Mouse (Mus musculus) midbrain, embryonic 11.5 days (tissue): ENCODE measurements around the gene Ifnar2. TPM values are rescaled to one million over a fixed set of nuclear protein-coding genes. Genes with fewer than 3 reads are reported as not detected.

Experiments
- ATAC-seq: fragments of 200-750 bp; cut with Nextera tagmentation; 2 replicates; pipeline ENCODE4 v1.8.0; 2017; ENCODE audit warnings: moderate TSS enrichment, moderate library complexity; ENCODE audit not compliant: low FRiP score
- DNase-seq: peaks from one replicate; pipeline ENCODE4 v3.0.0; 2015; ENCODE audit warnings: low spot score; ENCODE audit errors: missing footprints
- H3K27ac ChIP-seq: fragments of 300-500 bp; sonication (generic); 2 replicates; pipeline ENCODE4 v1.5.1; 2014; ENCODE audit warnings: low read depth, low read length
- H3K27me3 ChIP-seq: fragments of 300-500 bp; sonication (generic); 2 replicates; pipeline ENCODE4 v1.6.1; 2014; ENCODE audit warnings: mild to moderate bottlenecking, low read length, moderate library complexity, mixed read lengths; ENCODE audit not compliant: control insufficient read depth, insufficient read depth
- H3K36me3 ChIP-seq: fragments of 300-500 bp; sonication (generic); 2 replicates; pipeline ENCODE4 v1.6.1; 2014; ENCODE audit warnings: mild to moderate bottlenecking, low read length, moderate library complexity, mixed read lengths; ENCODE audit not compliant: control insufficient read depth, insufficient read depth
- H3K4me1 ChIP-seq: fragments of 300-500 bp; sonication (generic); 2 replicates; pipeline ENCODE4 v1.6.1; 2014; ENCODE audit warnings: low read length; ENCODE audit not compliant: control insufficient read depth, insufficient read depth
- H3K4me2 ChIP-seq: fragments of 300-500 bp; sonication (generic); 2 replicates; pipeline ENCODE4 v1.6.1; 2014; ENCODE audit warnings: mild to moderate bottlenecking, moderate library complexity
- H3K4me3 ChIP-seq: fragments of 300-500 bp; sonication (generic); 2 replicates; pipeline ENCODE4 v1.5.1; 2014; ENCODE audit warnings: low read depth, low read length
- H3K9ac ChIP-seq: fragments of 300-500 bp; sonication (generic); 2 replicates; pipeline ENCODE4 v1.6.1; 2014; ENCODE audit warnings: low read length
- H3K9me3 ChIP-seq: fragments of 300-500 bp; sonication (generic); 2 replicates; pipeline ENCODE4 v1.6.1; 2016; ENCODE audit warnings: low read length; ENCODE audit not compliant: control insufficient read depth
- WGBS: fragments of 180-500 bp; shearing (Covaris S2); extraction: QIAGEN DNeasy Blood & Tissue Kit; methylation state at CpG from one replicate; pipeline ENCODE4 v1.1.7; 2014; 5-methylcytosine and 5-hydroxymethylcytosine counted together
- polyA plus RNA-seq: library from polyadenylated mRNA; unstranded; fragments of >200 nt; fragmentation: Nextera tagmentation; extraction: Ambion mirVana; gene quantifications from 2 replicates; pipeline ENCODE4 v1.2.1, GENCODE M21; 2014

Gene Ifnar2
- polyA plus RNA-seq, 1 experiment from 2014 or later: 32.6 TPM

GRCm38 (mm10) chr16:91346491-91346890 is 26.1 kb upstream of the Ifnar2 start:
- no peak for ATAC-seq
- Histone ChIP-seq H3K4me2 (no peak overlapping the region), H3K9me3 (no peaks in the 10 kb centered on the region), H3K27ac (no peak overlapping the region), H3K4me1 (peaks cover 8% of the 10 kb centered on the region; the same call in 1 of the 2 replicates), H3K4me3 (no peak overlapping the region), H3K36me3 (no peaks in the 10 kb centered on the region), H3K9ac (no peak overlapping the region), H3K27me3 (no peaks in the 10 kb centered on the region)
- WGBS: 81% methylated on average over 9 of the region's 9 CpGs
- peak; percentile 77 for DNase-seq

DNA sequence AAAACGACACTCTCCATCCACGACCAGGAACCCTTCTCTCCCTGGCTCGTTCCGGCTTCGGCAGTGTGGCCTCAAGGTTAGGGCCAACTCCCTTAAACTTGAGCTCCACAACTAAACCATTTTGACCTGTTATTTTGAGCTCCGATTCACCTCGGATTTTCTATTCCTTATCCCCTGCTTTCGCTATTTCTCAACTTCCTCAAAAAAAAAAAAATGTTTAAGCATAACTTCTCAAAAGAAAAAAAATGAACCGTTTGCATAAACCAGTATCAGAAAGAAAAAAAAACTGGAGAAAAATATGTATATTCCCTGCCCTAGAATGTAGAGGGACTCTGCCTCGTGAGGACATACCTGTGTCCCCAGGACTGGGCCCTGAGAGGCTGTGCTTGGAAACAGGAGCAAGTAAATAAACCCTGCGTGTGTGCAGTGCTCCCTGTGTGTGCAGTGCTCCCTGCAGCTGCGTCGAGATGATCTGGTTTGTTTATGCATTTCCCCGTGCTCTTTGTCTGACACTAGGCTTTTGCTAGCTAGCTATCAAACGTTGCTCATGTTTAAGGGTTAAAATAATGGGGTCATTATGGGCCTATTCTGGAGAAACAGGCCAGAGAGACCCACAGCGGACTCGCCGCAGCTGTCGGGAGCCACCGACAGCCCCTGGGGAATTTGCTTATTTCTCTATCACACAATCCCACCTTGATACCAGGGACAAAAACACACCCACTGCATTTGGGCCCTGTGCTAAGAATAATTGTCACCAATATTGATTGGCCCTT is 24.9 kb upstream of the Ifnar2 start:
- ATAC-seq: peak; percentile 38; the same call in 1 of the 2 replicates
- no peak overlapping the region for H3K4me2 ChIP-seq
- H3K27ac ChIP-seq: no peak overlapping the region
- peak; percentile 77 for DNase-seq
- no peaks in the 10 kb centered on the region for H3K9me3 ChIP-seq
- H3K27me3 ChIP-seq: peaks cover 1% of the 10 kb centered on the region; the same call in 1 of the 2 replicates
- no peak overlapping the region for H3K4me3 ChIP-seq
- H3K9ac ChIP-seq: no peak overlapping the region
- peaks cover 8% of the 10 kb centered on the region; the same call in 1 of the 2 replicates for H3K4me1 ChIP-seq
- 73% methylated on average over 20 of the region's 20 CpGs for WGBS
- H3K36me3 ChIP-seq: no peaks in the 10 kb centered on the region

- Histone ChIP-seq H3K4me1 (peaks cover 8% of the 10 kb centered on the region; the same call in 1 of the 2 replicates), H3K36me3 (no peaks in the 10 kb centered on the region), H3K4me2 (no peak overlapping the region; the same call in 1 of the 2 replicates), H3K27ac (no peak overlapping the region), H3K9ac (no peak overlapping the region), H3K4me3 (no peak overlapping the region), H3K9me3 (no peaks in the 10 kb centered on the region), H3K27me3 (peaks cover 4% of the 10 kb centered on the region; the same call in 1 of the 2 replicates)
- ATAC-seq (no peak), DNase-seq (peak; percentile 85)
- WGBS: 64% methylated on average over 14 of the region's 14 CpGs
Observed at GRCm38 (mm10) chr16:91348264-91348565, 24.4 kb upstream of the Ifnar2 start.

- Histone ChIP-seq H3K27ac (no peak overlapping the region), H3K9me3 (no peaks in the 10 kb centered on the region), H3K4me2 (no peak overlapping the region; the same call in 1 of the 2 replicates), H3K36me3 (no peaks in the 10 kb centered on the region), H3K27me3 (peaks cover 4% of the 10 kb centered on the region; the same call in 1 of the 2 replicates), H3K9ac (no peak overlapping the region), H3K4me1 (peaks cover 8% of the 10 kb centered on the region; the same call in 1 of the 2 replicates), H3K4me3 (no peak overlapping the region)
- peak; percentile 87 for DNase-seq
- ATAC-seq: no peak
- WGBS: 63% methylated on average over 28 of the region's 28 CpGs
Observed at GRCm38 (mm10) chr16:91348588-91349330, 23.8 kb upstream of the Ifnar2 start.

DNA sequence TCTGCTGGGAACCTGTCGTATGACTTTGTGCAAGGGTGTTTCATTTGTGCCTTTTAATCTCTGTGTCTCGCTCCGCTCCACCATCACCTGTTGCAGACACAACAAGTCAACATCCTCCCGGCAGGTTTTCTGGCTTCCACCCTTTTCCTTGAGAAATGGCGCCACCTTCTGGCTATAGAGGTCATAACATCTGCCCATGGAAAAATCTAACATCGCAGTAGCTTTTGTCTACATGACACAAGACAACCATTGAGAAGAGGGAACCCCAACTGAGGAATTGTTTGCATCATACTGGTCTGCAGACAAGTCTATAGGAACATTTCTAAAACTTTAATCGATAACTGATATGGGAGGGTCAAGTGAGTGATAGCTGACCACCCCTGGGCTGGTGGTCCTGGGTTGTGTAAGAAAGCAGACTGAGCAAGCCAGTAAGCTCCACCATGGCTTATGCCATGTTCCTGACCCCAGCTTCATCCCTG is 20.5 kb upstream of the Ifnar2 start:
- no peaks in the 10 kb centered on the region for H3K9me3 ChIP-seq
- H3K27ac ChIP-seq: no peak overlapping the region
- ATAC-seq (peak; percentile 54), DNase-seq (peak; percentile 98)
- H3K4me1 ChIP-seq: peaks cover 8% of the 10 kb centered on the region; the same call in 1 of the 2 replicates
- WGBS: under 1% methylated on average over 7 of the region's 7 CpGs
- H3K36me3 ChIP-seq: no peaks in the 10 kb centered on the region
- H3K4me2 ChIP-seq: no peak overlapping the region
- H3K27me3 ChIP-seq: peaks cover 4% of the 10 kb centered on the region; the same call in 1 of the 2 replicates
- no peak overlapping the region for H3K9ac ChIP-seq
- no peak overlapping the region for H3K4me3 ChIP-seq

DNA sequence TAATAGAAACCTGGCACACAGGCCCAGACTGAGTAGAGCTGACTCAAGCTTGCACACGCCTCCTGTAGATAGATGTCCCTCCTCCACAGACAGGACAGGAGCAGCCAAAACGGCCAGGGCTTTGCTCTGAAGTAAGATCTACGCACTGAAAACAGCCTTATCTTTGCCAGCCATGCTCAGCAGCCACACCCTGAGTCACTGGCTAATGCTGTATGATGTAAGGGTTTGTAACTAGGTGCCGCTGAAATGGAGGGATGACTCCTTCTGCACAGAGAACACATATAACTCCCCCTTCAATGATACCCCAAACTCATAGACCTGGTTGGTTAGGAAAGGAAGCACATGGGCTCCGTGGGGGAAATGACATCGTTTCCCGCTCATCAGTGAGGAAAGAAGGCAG is 19.8 kb upstream of the Ifnar2 start:
- Histone ChIP-seq H3K27ac (no peak overlapping the region), H3K4me3 (no peak overlapping the region), H3K27me3 (peaks cover 4% of the 10 kb centered on the region; the same call in 1 of the 2 replicates), H3K4me1 (peaks cover 8% of the 10 kb centered on the region; the same call in 1 of the 2 replicates), H3K9ac (no peak overlapping the region), H3K36me3 (no peaks in the 10 kb centered on the region), H3K4me2 (no peak overlapping the region), H3K9me3 (no peaks in the 10 kb centered on the region)
- WGBS: 69% methylated on average over 7 of the region's 7 CpGs
- ATAC-seq (no peak), DNase-seq (peak; percentile 80)

- no peak for ATAC-seq
- Histone ChIP-seq H3K27me3 (peaks cover 4% of the 10 kb centered on the region; the same call in 1 of the 2 replicates), H3K27ac (no peak overlapping the region), H3K4me2 (no peak overlapping the region), H3K36me3 (no peaks in the 10 kb centered on the region), H3K9ac (no peak overlapping the region), H3K9me3 (no peaks in the 10 kb centered on the region), H3K4me1 (peaks cover 5% of the 10 kb centered on the region; the same call in 1 of the 2 replicates), H3K4me3 (no peak overlapping the region)
- no peak for DNase-seq
- WGBS: 85% methylated on average over 6 of the region's 6 CpGs
Observed at GRCm38 (mm10) chr16:91353177-91353576, 19.4 kb upstream of the Ifnar2 start.

DNA sequence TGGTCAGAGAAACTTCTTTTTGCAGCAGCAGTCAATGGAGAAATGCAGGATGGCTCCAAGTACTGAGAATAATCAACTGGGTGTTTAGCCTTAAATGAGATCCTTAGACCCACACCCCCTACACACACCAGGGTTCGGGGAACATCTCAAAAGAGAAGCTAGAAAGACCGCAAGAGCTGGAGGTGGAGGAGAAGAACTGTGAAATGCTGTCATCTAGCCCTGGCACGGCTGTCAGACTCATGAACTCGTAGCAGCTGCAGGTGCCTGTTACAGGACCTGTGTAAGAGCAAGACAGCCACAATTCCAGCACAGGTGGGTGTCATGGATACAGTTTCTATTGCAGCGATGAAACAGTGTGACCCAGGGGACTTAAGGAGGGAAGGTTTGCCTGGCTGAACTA is 18.9 kb upstream of the Ifnar2 start:
- Histone ChIP-seq H3K4me1 (peaks cover 2% of the 10 kb centered on the region; the same call in 1 of the 2 replicates), H3K9me3 (no peaks in the 10 kb centered on the region), H3K36me3 (no peaks in the 10 kb centered on the region), H3K27ac (no peak overlapping the region), H3K27me3 (peaks cover 4% of the 10 kb centered on the region; the same call in 1 of the 2 replicates), H3K4me3 (no peak overlapping the region), H3K9ac (no peak overlapping the region), H3K4me2 (no peak overlapping the region)
- ATAC-seq (no peak), DNase-seq (no peak)
- WGBS: 86% methylated on average over 5 of the region's 5 CpGs

GRCm38 (mm10) chr16:91354599-91354998 is 18.0 kb upstream of the Ifnar2 start:
- Histone ChIP-seq H3K4me2 (no peak overlapping the region), H3K27me3 (peaks cover 4% of the 10 kb centered on the region; the same call in 1 of the 2 replicates), H3K4me3 (no peak overlapping the region), H3K27ac (no peak overlapping the region), H3K4me1 (no peaks in the 10 kb centered on the region), H3K36me3 (no peaks in the 10 kb centered on the region), H3K9ac (no peak overlapping the region), H3K9me3 (no peaks in the 10 kb centered on the region)
- ATAC-seq (no peak), DNase-seq (peak; percentile 67)
- WGBS: 78% methylated on average over 4 of the region's 4 CpGs
